Mouse (Mus musculus) limb, embryonic 13.5 days (tissue): Measurements from ENCODE around the gene Ufd1. TPM values are rescaled to one million over a fixed set of nuclear protein-coding genes. Genes with fewer than 3 reads are reported as not detected.

Experiments
- ATAC-seq: fragments of 200-750 bp; cut with Nextera tagmentation; 2 replicates; pipeline ENCODE4 v1.8.0; 2017; ENCODE audit warnings: low read depth, moderate number of reproducible peaks, moderate TSS enrichment; ENCODE audit not compliant: low FRiP score
- H3K27ac ChIP-seq: fragments of 300-500 bp; sonication (generic); 2 replicates; pipeline ENCODE4 v1.5.1; 2015; ENCODE audit warnings: inconsistent platforms, mild to moderate bottlenecking, moderate library complexity
- H3K27me3 ChIP-seq: fragments of 300-500 bp; sonication (generic); 2 replicates; pipeline ENCODE4 v1.6.1; 2015; ENCODE audit warnings: mild to moderate bottlenecking, inconsistent platforms
- H3K36me3 ChIP-seq: fragments of 300-500 bp; sonication (generic); 2 replicates; pipeline ENCODE4 v1.6.1; 2015; ENCODE audit warnings: inconsistent platforms, mild to moderate bottlenecking, moderate library complexity
- H3K4me1 ChIP-seq: fragments of 300-500 bp; sonication (generic); 2 replicates; pipeline ENCODE4 v1.6.1; 2015; ENCODE audit warnings: inconsistent platforms
- H3K4me2 ChIP-seq: fragments of 300-500 bp; sonication (generic); replicated peaks from 2 replicates; pipeline ENCODE4 v1.6.1; 2015; ENCODE audit warnings: inconsistent platforms, mild to moderate bottlenecking, moderate library complexity
- H3K4me3 ChIP-seq: fragments of 300-500 bp; sonication (generic); 2 replicates; pipeline ENCODE4 v1.5.1; 2015; ENCODE audit warnings: moderate library complexity, mild to moderate bottlenecking, inconsistent platforms
- H3K9ac ChIP-seq: fragments of 300-500 bp; sonication (generic); 2 replicates; pipeline ENCODE4 v1.6.1; 2015; ENCODE audit warnings: mild to moderate bottlenecking, inconsistent platforms
- H3K9me3 ChIP-seq: fragments of 300-500 bp; sonication (generic); 2 replicates; pipeline ENCODE4 v1.6.1; 2016; ENCODE audit warnings: inconsistent platforms
- WGBS: fragments of 180-500 bp; shearing (Covaris S2); methylation state at CpG from one replicate; pipeline ENCODE4 v1.1.7; 2015; 5-methylcytosine and 5-hydroxymethylcytosine counted together
- polyA plus RNA-seq: library from polyadenylated mRNA; unstranded; fragments of >200 nt; fragmentation: Nextera tagmentation; extraction: Ambion mirVana; gene quantifications from 2 replicates; pipeline ENCODE4 v1.2.1, GENCODE M21; 2015

The Ufd1 gene
- polyA plus RNA-seq, 1 experiment from 2014 or later: 117 TPM

- no peak for ATAC-seq
- peaks cover 2% of the 10 kb centered on the region for H3K27me3 ChIP-seq
- whole genome bisulfite sequencing: 93% methylated on average over 7 of the region's 7 CpGs
- H3K4me2 ChIP-seq: no peak overlapping the region
- no peak overlapping the region for H3K27ac ChIP-seq
- no peak overlapping the region for H3K9ac ChIP-seq
- no peaks in the 10 kb centered on the region for H3K9me3 ChIP-seq
- H3K4me3 ChIP-seq: no peak overlapping the region
- peaks cover 83% of the 10 kb centered on the region for H3K36me3 ChIP-seq
- no peaks in the 10 kb centered on the region for H3K4me1 ChIP-seq
These were observed 26.6 kb upstream of the Ufd1 start for GRCm38 (mm10) chr16:18785025-18785424.

GRCm38 (mm10) chr16:18785485-18785884 lies 26.1 kb upstream of the Ufd1 start:
- ATAC-seq: no peak
- Histone ChIP-seq H3K9me3 (no peaks in the 10 kb centered on the region), H3K4me3 (no peak overlapping the region), H3K9ac (no peak overlapping the region), H3K27ac (no peak overlapping the region), H3K4me1 (no peaks in the 10 kb centered on the region), H3K36me3 (peaks cover 85% of the 10 kb centered on the region), H3K27me3 (no peaks in the 10 kb centered on the region), H3K4me2 (no peak overlapping the region)
- 91% methylated on average over 1 of the region's 1 CpGs for WGBS

GRCm38 (mm10) chr16:18786652-18787051 lies 24.9 kb upstream of the Ufd1 start:
- no peak overlapping the region for H3K4me3 ChIP-seq
- no peaks in the 10 kb centered on the region for H3K9me3 ChIP-seq
- no peak overlapping the region for H3K9ac ChIP-seq
- H3K4me2 ChIP-seq: no peak overlapping the region
- WGBS: 94% methylated on average over 10 of the region's 10 CpGs
- peaks cover 85% of the 10 kb centered on the region for H3K36me3 ChIP-seq
- no peaks in the 10 kb centered on the region for H3K4me1 ChIP-seq
- ATAC-seq: no peak
- H3K27me3 ChIP-seq: no peaks in the 10 kb centered on the region
- H3K27ac ChIP-seq: no peak overlapping the region

- Histone ChIP-seq H3K27ac (no peak overlapping the region), H3K4me1 (no peaks in the 10 kb centered on the region), H3K27me3 (no peaks in the 10 kb centered on the region), H3K36me3 (peaks cover 87% of the 10 kb centered on the region), H3K4me2 (no peak overlapping the region), H3K4me3 (no peak overlapping the region), H3K9me3 (no peaks in the 10 kb centered on the region), H3K9ac (no peak overlapping the region)
- 83% methylated on average over 10 of the region's 10 CpGs for WGBS
- ATAC-seq: no peak
These were observed 22.8 kb upstream of the Ufd1 start for GRCm38 (mm10) chr16:18788627-18789406.

- 95% methylated on average over 11 of the region's 11 CpGs for WGBS
- H3K9me3 ChIP-seq: no peaks in the 10 kb centered on the region
- no peak overlapping the region for H3K4me2 ChIP-seq
- H3K4me1 ChIP-seq: no peaks in the 10 kb centered on the region
- no peak for ATAC-seq
- H3K27ac ChIP-seq: no peak overlapping the region
- no peak overlapping the region for H3K9ac ChIP-seq
- H3K36me3 ChIP-seq: peaks cover 94% of the 10 kb centered on the region
- H3K4me3 ChIP-seq: no peak overlapping the region
- H3K27me3 ChIP-seq: no peaks in the 10 kb centered on the region
These were observed 16.2 kb upstream of the Ufd1 start for GRCm38 (mm10) chr16:18795223-18795899.

GRCm38 (mm10) chr16:18796645-18797044 lies 14.9 kb upstream of the Ufd1 start:
- Histone ChIP-seq H3K4me3 (no peak overlapping the region), H3K4me1 (no peaks in the 10 kb centered on the region), H3K36me3 (peaks cover 94% of the 10 kb centered on the region), H3K27me3 (no peaks in the 10 kb centered on the region), H3K27ac (no peak overlapping the region), H3K9ac (no peak overlapping the region), H3K4me2 (no peak overlapping the region), H3K9me3 (no peaks in the 10 kb centered on the region)
- WGBS: 87% methylated on average over 7 of the region's 7 CpGs
- no peak for ATAC-seq

GRCm38 (mm10) chr16:18798151-18798550 lies 13.4 kb upstream of the Ufd1 start:
- no peaks in the 10 kb centered on the region for H3K9me3 ChIP-seq
- ATAC-seq: no peak
- WGBS: 90% methylated on average over 5 of the region's 5 CpGs
- no peak overlapping the region for H3K27ac ChIP-seq
- no peak overlapping the region for H3K4me3 ChIP-seq
- no peak overlapping the region for H3K4me2 ChIP-seq
- peaks cover 84% of the 10 kb centered on the region for H3K36me3 ChIP-seq
- H3K9ac ChIP-seq: no peak overlapping the region
- H3K4me1 ChIP-seq: no peaks in the 10 kb centered on the region
- H3K27me3 ChIP-seq: no peaks in the 10 kb centered on the region

- Histone ChIP-seq H3K27ac (no peak overlapping the region), H3K9me3 (no peaks in the 10 kb centered on the region), H3K4me3 (no peak overlapping the region), H3K4me1 (no peaks in the 10 kb centered on the region), H3K4me2 (no peak overlapping the region), H3K9ac (no peak overlapping the region), H3K36me3 (peaks cover 80% of the 10 kb centered on the region), H3K27me3 (no peaks in the 10 kb centered on the region)
- no peak for ATAC-seq
- WGBS: 62% methylated on average over 2 of the region's 2 CpGs
These were observed 12.7 kb upstream of the Ufd1 start for GRCm38 (mm10) chr16:18798841-18799240.

- WGBS: 95% methylated on average over 2 of the region's 2 CpGs
- H3K4me3 ChIP-seq: no peak overlapping the region
- ATAC-seq: no peak
- H3K9me3 ChIP-seq: no peaks in the 10 kb centered on the region
- no peak overlapping the region for H3K9ac ChIP-seq
- H3K4me2 ChIP-seq: no peak overlapping the region
- peaks cover 4% of the 10 kb centered on the region; the same call in 1 of the 2 replicates for H3K4me1 ChIP-seq
- no peak overlapping the region for H3K27ac ChIP-seq
- peaks cover 69% of the 10 kb centered on the region for H3K36me3 ChIP-seq
- no peaks in the 10 kb centered on the region for H3K27me3 ChIP-seq
These were observed 5.8 kb upstream of the Ufd1 start for GRCm38 (mm10) chr16:18805746-18806145.

GRCm38 (mm10) chr16:18809001-18809400 lies 2.6 kb upstream of the Ufd1 start:
- peaks cover 21% of the 10 kb centered on the region for H3K4me1 ChIP-seq
- ATAC-seq: no peak
- H3K27ac ChIP-seq: no peak overlapping the region
- no peaks in the 10 kb centered on the region for H3K27me3 ChIP-seq
- H3K9me3 ChIP-seq: no peaks in the 10 kb centered on the region
- H3K4me2 ChIP-seq: no peak overlapping the region
- no peak overlapping the region for H3K9ac ChIP-seq
- H3K4me3 ChIP-seq: no peak overlapping the region
- WGBS: 92% methylated on average over 5 of the region's 5 CpGs
- H3K36me3 ChIP-seq: peaks cover 52% of the 10 kb centered on the region

- Histone ChIP-seq H3K9me3 (no peaks in the 10 kb centered on the region), H3K4me1 (peaks cover 21% of the 10 kb centered on the region), H3K4me2 (peak overlapping the region; percentile 93), H3K9ac (peak overlapping the region; percentile 71), H3K36me3 (peaks cover 51% of the 10 kb centered on the region), H3K27ac (no peak overlapping the region), H3K4me3 (peak overlapping the region; percentile 81), H3K27me3 (no peaks in the 10 kb centered on the region)
- peak; percentile 0; the same call in 1 of the 2 replicates for ATAC-seq
- 5% methylated on average over 5 of the region's 5 CpGs for WGBS
These were observed 547 bp upstream of the Ufd1 start for GRCm38 (mm10) chr16:18811032-18811431.

GRCm38 (mm10) chr16:18812385-18812910 lies 869 bp downstream of the Ufd1 start:
- Histone ChIP-seq H3K36me3 (peaks cover 51% of the 10 kb centered on the region), H3K4me3 (peak overlapping the region; percentile 81), H3K27ac (peak overlapping the region; percentile 72; the same call in 1 of the 2 replicates), H3K4me1 (peaks cover 21% of the 10 kb centered on the region), H3K9ac (peak overlapping the region; percentile 93), H3K27me3 (no peaks in the 10 kb centered on the region), H3K4me2 (peak overlapping the region; percentile 93), H3K9me3 (no peaks in the 10 kb centered on the region)
- ATAC-seq: peak; percentile 20
- WGBS: 2% methylated on average over 31 of the region's 31 CpGs
